Mouse (Mus musculus) cerebellum, adult 9-11 months (tissue): ENCODE data around the gene Fancb.

Source experiments
- DNase-seq: peaks from one replicate; pipeline ENCODE4 v3.0.0; 2022

Gene Fancb

GRCm38 (mm10) chrX:164980193-164980775 is at the start of gene Fancb, which contains the start of gene Mospd2:
TSS of gene Fancb (plus strand) at chrX:164980592.
TSS of gene Mospd2 (minus strand) at chrX:164980375.
- peak; percentile 95 for DNase-seq

DNA sequence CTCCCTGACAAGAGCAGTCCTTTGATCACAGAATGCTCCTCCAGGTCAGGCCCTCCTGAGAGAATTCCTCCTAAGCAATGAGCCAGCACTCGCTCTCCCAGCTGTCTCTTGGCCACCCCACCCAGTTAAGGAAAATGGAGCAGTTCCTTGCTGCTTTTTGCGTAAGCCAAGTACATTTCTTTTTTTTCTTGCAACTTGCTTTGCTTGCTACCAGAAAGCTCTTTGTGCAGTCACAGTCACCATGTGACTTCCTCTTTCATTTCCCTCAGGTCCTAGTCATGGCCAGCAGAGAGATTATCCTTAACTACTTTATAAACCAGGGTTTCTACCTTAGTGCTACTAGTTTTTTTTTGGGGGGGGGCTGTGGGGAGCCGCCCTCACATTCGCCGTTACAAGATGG is 38.9 kb upstream of the Fancb start:
- no peak for DNase-seq

DNA sequence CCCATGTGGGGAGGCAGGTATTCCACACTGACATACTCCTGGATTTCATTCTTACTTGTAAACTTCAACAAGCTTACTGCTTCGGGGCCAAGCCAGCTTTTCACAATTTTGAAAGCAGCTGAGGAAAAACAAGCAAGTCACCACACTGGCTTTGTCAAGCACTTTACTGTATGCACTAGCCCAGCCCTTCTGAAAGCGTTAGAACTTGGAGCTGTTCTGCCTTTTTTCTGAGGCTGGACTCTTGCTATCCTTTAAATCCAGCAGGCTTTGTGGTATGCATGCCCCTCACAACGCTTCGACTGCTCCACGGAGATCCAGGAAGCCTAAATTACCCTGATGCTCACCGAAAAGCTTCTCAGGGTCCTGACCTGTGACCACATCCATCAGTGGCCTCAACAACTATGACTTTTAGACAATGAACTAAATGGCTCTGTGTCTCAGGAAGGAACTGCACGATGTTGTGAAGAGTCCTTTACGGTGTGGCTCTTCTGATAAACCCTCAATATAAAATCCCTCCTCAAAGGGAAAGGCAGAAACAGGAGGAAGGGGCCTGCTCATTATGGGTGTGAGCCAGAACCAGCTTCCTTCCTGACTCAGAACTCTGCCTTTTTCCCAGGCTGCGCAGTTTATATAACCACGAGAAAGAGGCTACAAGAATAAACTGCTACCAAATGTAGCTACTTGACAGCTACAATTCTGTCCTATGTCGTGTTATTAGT is 28.4 kb upstream of the Fancb start:
- no peak for DNase-seq

- no peak for DNase-seq
Observed at GRCm38 (mm10) chrX:164952601-164953375, 27.6 kb upstream of the Fancb start.

- no peak for DNase-seq
Observed at GRCm38 (mm10) chrX:164965750-164966448, 14.5 kb upstream of the Fancb start.

- DNase-seq = no peak
Observed at GRCm38 (mm10) chrX:164971206-164971605, 9.2 kb upstream of the Fancb start.

GRCm38 (mm10) chrX:164978866-164979265 is 1.5 kb upstream of the Fancb start:
- DNase-seq = no peak

- no peak for DNase-seq
Observed at GRCm38 (mm10) chrX:165003141-165003540, 22.7 kb downstream of the Fancb start.

DNA sequence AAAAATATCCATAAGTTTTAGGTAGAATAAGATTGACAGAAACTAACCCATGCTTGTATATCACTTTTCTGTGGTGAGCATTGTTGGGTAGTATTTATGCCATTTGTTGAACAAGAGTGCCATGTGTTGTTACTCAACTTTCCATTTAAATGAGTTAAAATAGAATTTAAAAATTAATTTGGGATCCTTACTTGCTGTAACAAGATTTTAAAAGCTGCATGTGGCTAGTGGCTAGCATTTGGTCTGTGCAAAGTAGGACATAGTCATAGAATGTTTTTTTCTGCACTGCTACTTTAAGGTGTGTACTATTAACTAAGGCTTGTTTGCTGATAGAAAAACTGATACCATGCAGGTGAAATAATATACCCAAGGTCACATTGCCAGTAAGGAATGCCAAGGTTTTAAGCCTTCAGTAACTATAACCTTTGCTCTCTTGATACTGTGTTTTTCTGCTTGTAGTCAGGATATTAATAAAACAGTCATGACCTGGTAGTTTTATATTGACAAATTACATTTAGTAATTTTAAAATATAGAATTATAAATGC is 24.5 kb downstream of the Fancb start, which contains the start of gene Gm17604:
Gene Gm17604 (minus strand): TSS at position 51 of the 546 bp plus-strand sequence.
- DNase-seq = no peak
